Mouse (Mus musculus): ENCODE data around the gene Gnl3l. TPM values are rescaled to one million over a fixed set of nuclear protein-coding genes. Genes with fewer than 3 reads are reported as not detected.

The Gnl3l gene
- total and polyA plus RNA-seq, 2 experiments from 2014 or later = 105 to 125 TPM

DNA sequence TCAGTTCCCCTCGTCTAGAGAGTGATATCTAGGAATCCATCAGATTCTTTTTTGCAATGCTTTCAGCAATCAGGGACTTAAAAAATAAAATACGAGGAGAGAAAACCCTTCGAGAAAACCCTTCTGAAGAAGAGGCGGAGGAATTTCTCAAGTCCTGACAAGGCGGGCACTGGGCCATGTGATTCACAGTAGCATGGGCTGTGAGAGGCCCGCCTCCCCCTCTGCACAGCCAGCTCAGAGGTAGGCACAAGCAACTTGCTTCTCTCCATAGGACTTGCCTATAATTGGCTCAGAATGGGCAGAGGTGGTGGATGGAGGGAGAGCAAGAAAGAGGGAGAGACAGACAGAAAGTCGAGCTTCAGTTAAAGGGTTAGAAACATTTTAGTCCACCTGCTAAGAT lies 33.2 kb upstream of the Gnl3l start:
- Histone ChIP-seq H3K4me2 (ENCODE audit: low read depth, low read length) (no peak overlapping the region; the same call in 1 of the 2 replicates), H3K36me3 (ENCODE audit: insufficient read depth, low read length) (no peaks in the 10 kb centered on the region), H3K4me1 (ENCODE audit: insufficient read depth, low read length) (no peaks in the 10 kb centered on the region), H3K4me3 (ENCODE audit: low read length) (no peak overlapping the region), H3K27ac (no peak overlapping the region), H3K27me3 (ENCODE audit: insufficient read depth, low read length) (no peaks in the 10 kb centered on the region), H3K9me3 (ENCODE audit: low read length) (no peaks in the 10 kb centered on the region), H3K9ac (replicated peaks; ENCODE audit: low read length) (no peak overlapping the region)
- no peak for ATAC-seq
- DNase-seq (ENCODE audit: low spot score) = no peak
- 61% methylated on average over 7 of the region's 7 CpGs for WGBS
- no peak for TF ChIP-seq CTCF (IDR thresholded peaks at IDR 0.05; ENCODE audit: low read depth)

DNA sequence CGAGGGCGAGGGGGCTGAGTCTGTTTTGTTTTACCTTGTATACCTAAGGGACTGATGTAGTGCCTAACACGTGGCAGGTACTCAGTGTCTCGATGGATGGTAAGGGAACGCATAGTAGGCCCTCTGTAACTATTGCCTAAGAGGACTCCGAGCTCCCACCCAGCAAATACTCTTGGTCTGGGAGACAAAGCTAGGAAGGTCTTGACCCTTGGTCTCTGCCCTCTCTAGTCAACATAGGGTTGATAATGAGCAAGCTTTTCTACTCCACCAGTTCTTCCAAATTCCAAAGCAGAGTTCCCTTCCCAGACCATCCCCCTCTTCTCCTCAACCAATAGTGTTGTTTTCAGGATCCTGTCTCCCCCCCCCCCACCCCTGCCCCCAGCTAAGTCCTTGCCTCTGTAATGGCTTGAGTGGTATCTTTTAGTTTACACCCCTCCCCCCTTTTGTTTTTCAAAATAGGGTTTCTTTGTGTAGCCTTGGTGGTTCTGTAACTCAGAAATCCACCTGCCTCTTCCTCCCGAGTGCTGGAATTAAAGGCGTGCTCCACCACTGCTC lies 32.6 kb upstream of the Gnl3l start:
- no peaks in the 10 kb centered on the region for H3K9me3 ChIP-seq (ENCODE audit: low read length)
- H3K9ac ChIP-seq (replicated peaks; ENCODE audit: low read length) = no peak overlapping the region
- no peaks in the 10 kb centered on the region for H3K27me3 ChIP-seq (ENCODE audit: insufficient read depth, low read length)
- no peak for TF ChIP-seq CTCF (IDR thresholded peaks at IDR 0.05; ENCODE audit: low read depth)
- WGBS = 54% methylated on average over 8 of the region's 8 CpGs
- H3K4me1 ChIP-seq (ENCODE audit: insufficient read depth, low read length) = no peaks in the 10 kb centered on the region
- no peak overlapping the region for H3K27ac ChIP-seq
- no peaks in the 10 kb centered on the region for H3K36me3 ChIP-seq (ENCODE audit: insufficient read depth, low read length)
- H3K4me2 ChIP-seq (ENCODE audit: low read depth, low read length) = peak overlapping the region; percentile 58
- H3K4me3 ChIP-seq (ENCODE audit: low read length) = no peak overlapping the region
- DNase-seq (ENCODE audit: low spot score) (no peak), ATAC-seq (no peak)

GRCm38 (mm10) chrX:151047431-151048058 lies 30.4 kb upstream of the Gnl3l start:
- peak; percentile 47 for ATAC-seq
- Histone ChIP-seq H3K36me3 (ENCODE audit: insufficient read depth, low read length) (no peaks in the 10 kb centered on the region), H3K9ac (replicated peaks; ENCODE audit: low read length) (peak overlapping the region; percentile 79), H3K4me2 (ENCODE audit: low read depth, low read length) (peak overlapping the region; percentile 58), H3K27ac (peak overlapping the region; percentile 90), H3K9me3 (ENCODE audit: low read length) (no peaks in the 10 kb centered on the region), H3K4me3 (ENCODE audit: low read length) (peak overlapping the region; percentile 62), H3K4me1 (ENCODE audit: insufficient read depth, low read length) (no peaks in the 10 kb centered on the region), H3K27me3 (ENCODE audit: insufficient read depth, low read length) (no peaks in the 10 kb centered on the region)
- no peak for TF ChIP-seq CTCF (IDR thresholded peaks at IDR 0.05; ENCODE audit: low read depth)
- DNase-seq (ENCODE audit: low spot score) = peak; percentile 37
- WGBS = 33% methylated on average over 48 of the region's 56 CpGs

DNA sequence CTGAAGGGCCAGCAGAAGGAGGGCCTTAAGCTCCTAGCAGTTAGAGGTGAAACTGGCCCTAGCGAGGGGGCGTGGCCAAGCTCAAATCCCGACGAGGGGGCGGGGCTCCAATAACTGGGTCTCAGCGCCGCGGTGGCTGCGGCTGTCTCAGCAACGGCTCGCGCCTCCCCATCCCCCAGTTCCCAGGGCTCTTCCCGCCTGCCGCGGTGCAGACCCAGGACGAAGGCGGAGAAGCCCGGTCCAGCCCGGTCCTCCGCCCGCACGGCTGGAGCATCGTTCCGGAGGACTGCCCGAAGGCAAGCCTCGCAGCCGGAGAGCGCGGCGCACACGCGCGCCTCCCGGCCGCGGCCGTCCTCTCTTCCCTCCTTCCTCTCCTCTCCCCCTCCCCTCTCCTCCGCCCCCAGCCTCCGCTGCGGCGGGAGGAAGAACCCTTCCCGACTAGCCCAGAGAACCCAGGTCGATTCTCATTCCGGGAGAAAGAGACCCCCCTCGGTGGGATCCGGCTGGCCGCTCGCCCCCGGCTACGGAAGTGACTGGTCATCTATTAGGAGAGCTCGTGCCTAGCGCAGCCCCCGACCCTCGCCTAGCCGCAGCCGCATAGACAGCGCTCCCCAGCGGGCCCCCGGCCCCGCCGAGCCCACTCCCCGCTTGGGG lies 29.8 kb upstream of the Gnl3l start:
- H3K9ac ChIP-seq (replicated peaks; ENCODE audit: low read length) = peak overlapping the region; percentile 79
- H3K27ac ChIP-seq = peak overlapping the region; percentile 90
- H3K4me1 ChIP-seq (ENCODE audit: insufficient read depth, low read length) = no peaks in the 10 kb centered on the region
- peak; percentile 92 for ATAC-seq
- H3K36me3 ChIP-seq (ENCODE audit: insufficient read depth, low read length) = no peaks in the 10 kb centered on the region
- H3K4me3 ChIP-seq (ENCODE audit: low read length) = peak overlapping the region; percentile 62
- peak overlapping the region; percentile 58 for H3K4me2 ChIP-seq (ENCODE audit: low read depth, low read length)
- peak; percentile 88 for DNase-seq (ENCODE audit: low spot score)
- whole genome bisulfite sequencing = 36% methylated on average over 48 of the region's 62 CpGs
- TF ChIP-seq CTCF (IDR thresholded peaks at IDR 0.05; ENCODE audit: low read depth) = no peak
- no peaks in the 10 kb centered on the region for H3K27me3 ChIP-seq (ENCODE audit: insufficient read depth, low read length)
- H3K9me3 ChIP-seq (ENCODE audit: low read length) = no peaks in the 10 kb centered on the region

DNA sequence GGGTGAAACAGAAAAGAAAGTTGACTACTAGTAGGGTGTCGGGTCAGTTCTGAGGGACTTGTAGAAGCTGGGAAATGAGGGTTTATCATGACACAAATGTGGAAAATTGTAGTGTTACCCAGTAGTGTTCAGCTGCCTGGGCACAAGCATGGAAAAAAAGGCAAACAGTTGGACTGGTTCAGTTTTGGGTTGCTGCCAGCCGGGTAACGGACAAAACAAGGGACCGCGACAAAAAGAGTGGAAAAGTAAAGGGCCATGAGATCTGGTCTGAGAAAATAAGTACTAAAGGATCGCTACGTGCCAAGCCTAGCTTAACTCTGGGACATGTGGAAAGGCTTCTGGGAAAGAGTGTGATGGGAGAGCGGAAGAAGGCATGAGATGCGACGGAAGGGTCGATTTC lies 29.2 kb upstream of the Gnl3l start:
- Histone ChIP-seq H3K4me3 (ENCODE audit: low read length) (peak overlapping the region; percentile 62), H3K9ac (replicated peaks; ENCODE audit: low read length) (peak overlapping the region; percentile 79), H3K27me3 (ENCODE audit: insufficient read depth, low read length) (no peaks in the 10 kb centered on the region), H3K4me2 (ENCODE audit: low read depth, low read length) (peak overlapping the region; percentile 58), H3K9me3 (ENCODE audit: low read length) (no peaks in the 10 kb centered on the region), H3K27ac (peak overlapping the region; percentile 90), H3K36me3 (ENCODE audit: insufficient read depth, low read length) (no peaks in the 10 kb centered on the region), H3K4me1 (ENCODE audit: insufficient read depth, low read length) (no peaks in the 10 kb centered on the region)
- DNase-seq (ENCODE audit: low spot score) (peak; percentile 21), ATAC-seq (peak; percentile 36; the same call in 1 of the 2 replicates)
- 46% methylated on average over 11 of the region's 11 CpGs for WGBS
- no peak for TF ChIP-seq CTCF (IDR thresholded peaks at IDR 0.05; ENCODE audit: low read depth)

DNA sequence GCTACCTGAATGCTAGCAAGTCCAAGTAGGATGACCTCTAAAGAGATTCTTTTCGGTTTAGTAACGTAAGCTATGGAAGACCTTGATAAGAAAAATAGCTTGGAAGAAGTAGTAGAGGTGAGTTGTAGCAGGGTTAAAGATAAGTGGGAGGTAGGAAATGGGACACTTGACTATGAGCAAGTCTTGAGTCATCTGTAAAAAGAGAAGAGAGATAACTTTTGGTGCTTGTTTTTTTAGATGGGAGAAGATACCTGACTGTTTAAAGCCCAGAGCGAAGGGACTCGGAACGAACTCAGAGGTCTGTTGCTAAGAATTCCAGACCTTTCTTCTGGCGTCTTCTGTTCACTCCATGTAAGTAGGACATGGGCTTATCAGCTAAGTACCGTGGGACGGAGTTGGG lies 28.7 kb upstream of the Gnl3l start, which contains the start of gene Fgd1:
Gene Fgd1 (plus strand): TSS at position 301 of the 400 bp plus-strand sequence.
- Histone ChIP-seq H3K4me3 (ENCODE audit: low read length) (peak within 1 kb of the TSS; percentile 62), H3K27ac (peak within 1 kb of the TSS; percentile 90), H3K4me2 (ENCODE audit: low read depth, low read length) (peak within 1 kb of the TSS; percentile 58), H3K4me1 (ENCODE audit: insufficient read depth, low read length) (no peaks in the 10 kb centered on the region), H3K27me3 (ENCODE audit: insufficient read depth, low read length) (no peaks in the 10 kb centered on the region), H3K36me3 (ENCODE audit: insufficient read depth, low read length) (no peaks in the 10 kb centered on the region), H3K9ac (replicated peaks; ENCODE audit: low read length) (peak within 1 kb of the TSS; percentile 79), H3K9me3 (ENCODE audit: low read length) (no peaks in the 10 kb centered on the region)
- DNase-seq (ENCODE audit: low spot score) (no peak), ATAC-seq (no peak)
- WGBS = 95% methylated on average over 8 of the region's 8 CpGs
- TF ChIP-seq CTCF (IDR thresholded peaks at IDR 0.05; ENCODE audit: low read depth) = no peak
